Mouse (Mus musculus): ENCODE measurements around the gene Homer1. TPM values are rescaled to one million over a fixed set of nuclear protein-coding genes. Genes with fewer than 3 reads are reported as not detected.
A peak's percentile ranks its signal among the peaks of the same experiment; 100 is the strongest.

The Homer1 gene
- polyA plus RNA-seq, 1 experiment from 2014 or later = 1.7 TPM

- 56% methylated on average over 2 of the region's 2 CpGs for WGBS (ENCODE audit: insufficient replicate concordance)
- Histone ChIP-seq H3K4me2 (ENCODE audit: low read depth, low read length) (no peak overlapping the region), H3K9me3 (replicated peaks; ENCODE audit: control insufficient read depth, low read length) (no peaks in the 10 kb centered on the region), H3K27ac (ENCODE audit: low read length) (no peak overlapping the region), H3K27me3 (ENCODE audit: control insufficient read depth, insufficient read depth, low read depth, low read length) (no peaks in the 10 kb centered on the region), H3K4me1 (ENCODE audit: control insufficient read depth, low read depth, low read length) (peaks cover 7% of the 10 kb centered on the region), H3K4me3 (ENCODE audit: low read depth, low read length) (no peak overlapping the region), H3K9ac (ENCODE audit: low read depth, low read length) (no peak overlapping the region), H3K36me3 (ENCODE audit: control insufficient read depth, insufficient read depth) (no peaks in the 10 kb centered on the region)
- ATAC-seq (ENCODE audit: low read depth) = peak; percentile 71
These were observed 52.6 kb downstream of the Homer1 start for GRCm38 (mm10) chr13:93352030-93352429.

DNA sequence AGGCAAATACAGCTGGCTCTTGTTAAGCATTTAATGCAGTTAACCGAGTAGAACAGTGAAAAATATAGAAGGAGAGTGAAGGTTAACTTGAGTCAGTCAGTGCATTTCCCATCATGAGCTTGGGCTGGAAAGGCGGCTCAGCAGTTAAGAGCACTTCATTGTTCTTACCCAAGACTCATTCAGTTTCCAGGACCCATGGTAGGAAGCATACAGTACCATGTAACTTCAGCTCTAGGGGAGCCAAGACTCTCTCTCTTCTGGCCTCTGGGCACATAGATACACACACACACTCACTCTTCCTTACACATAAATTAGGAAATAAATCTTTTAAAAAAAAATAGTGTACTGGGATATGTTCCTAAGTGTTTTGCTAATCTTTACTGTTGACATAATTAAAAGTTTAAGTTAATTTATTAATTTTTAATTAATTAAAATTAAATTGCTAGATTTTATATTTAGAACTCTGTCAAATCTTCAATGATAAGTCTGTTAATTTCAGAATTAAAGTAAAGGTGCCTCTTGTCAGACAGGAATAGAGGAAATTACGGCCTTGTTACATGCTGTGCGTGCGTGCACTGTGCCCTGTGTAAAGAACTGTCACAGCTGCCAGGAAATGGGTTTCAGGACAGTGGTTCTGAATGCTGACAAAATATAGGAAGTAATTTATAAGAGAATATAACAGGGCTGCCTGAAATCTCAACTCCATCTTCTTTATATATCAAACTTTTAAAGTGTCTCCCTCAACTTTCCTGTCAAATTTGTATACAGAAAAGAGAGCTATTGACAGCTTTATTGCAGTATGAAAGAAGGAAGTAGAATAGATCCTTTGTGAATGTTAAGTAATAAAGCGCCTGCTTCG lies 55.2 kb downstream of the Homer1 start:
- Histone ChIP-seq H3K9ac (ENCODE audit: low read depth, low read length) (no peak overlapping the region), H3K36me3 (ENCODE audit: control insufficient read depth, insufficient read depth) (no peaks in the 10 kb centered on the region), H3K9me3 (replicated peaks; ENCODE audit: control insufficient read depth, low read length) (no peaks in the 10 kb centered on the region), H3K27ac (ENCODE audit: low read length) (peak overlapping the region; percentile 50), H3K27me3 (ENCODE audit: control insufficient read depth, insufficient read depth, low read depth, low read length) (no peaks in the 10 kb centered on the region), H3K4me3 (ENCODE audit: low read depth, low read length) (no peak overlapping the region), H3K4me2 (ENCODE audit: low read depth, low read length) (peak overlapping the region; percentile 20; the same call in 1 of the 2 replicates), H3K4me1 (ENCODE audit: control insufficient read depth, low read depth, low read length) (peaks cover 7% of the 10 kb centered on the region)
- WGBS (ENCODE audit: insufficient replicate concordance) = 66% methylated on average over 7 of the region's 7 CpGs
- no peak for ATAC-seq (ENCODE audit: low read depth)

- no peak overlapping the region for H3K9ac ChIP-seq (ENCODE audit: low read depth, low read length)
- H3K9me3 ChIP-seq (replicated peaks; ENCODE audit: control insufficient read depth, low read length) = no peaks in the 10 kb centered on the region
- 0 out of 2 replicates have a peak, but pooled peaks have one; percentile 37 for ATAC-seq (ENCODE audit: low read depth)
- no peak overlapping the region for H3K4me3 ChIP-seq (ENCODE audit: low read depth, low read length)
- H3K4me2 ChIP-seq (ENCODE audit: low read depth, low read length) = peak overlapping the region; percentile 20; the same call in 1 of the 2 replicates
- no peaks in the 10 kb centered on the region for H3K27me3 ChIP-seq (ENCODE audit: control insufficient read depth, insufficient read depth, low read depth, low read length)
- peaks cover 7% of the 10 kb centered on the region for H3K4me1 ChIP-seq (ENCODE audit: control insufficient read depth, low read depth, low read length)
- WGBS (ENCODE audit: insufficient replicate concordance) = 76% methylated on average over 6 of the region's 6 CpGs
- no peaks in the 10 kb centered on the region for H3K36me3 ChIP-seq (ENCODE audit: control insufficient read depth, insufficient read depth)
- no peak overlapping the region for H3K27ac ChIP-seq (ENCODE audit: low read length)
These were observed 55.8 kb downstream of the Homer1 start for GRCm38 (mm10) chr13:93355279-93355587.

DNA sequence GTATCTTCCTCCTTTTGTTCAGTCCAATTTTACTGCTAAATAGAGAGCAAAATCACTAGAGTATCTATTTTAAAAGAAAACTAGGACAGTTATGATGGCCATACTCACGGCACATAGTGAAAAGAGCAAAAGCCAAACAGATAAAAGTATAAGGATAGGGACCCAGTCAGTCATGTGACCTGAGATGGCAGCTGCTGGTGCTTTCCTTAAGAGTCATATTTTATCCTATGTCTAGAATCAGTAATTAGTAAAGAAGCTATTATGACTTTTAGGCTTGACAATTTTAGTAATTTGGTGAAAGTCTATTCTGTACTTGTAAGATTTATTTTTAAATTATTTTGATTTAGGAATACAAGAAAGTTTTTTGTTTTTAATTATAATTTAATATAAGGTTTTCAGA lies 59.1 kb downstream of the Homer1 start:
- Histone ChIP-seq H3K27ac (ENCODE audit: low read length) (no peak overlapping the region), H3K9me3 (replicated peaks; ENCODE audit: control insufficient read depth, low read length) (no peaks in the 10 kb centered on the region), H3K9ac (ENCODE audit: low read depth, low read length) (no peak overlapping the region), H3K4me2 (ENCODE audit: low read depth, low read length) (no peak overlapping the region), H3K4me3 (ENCODE audit: low read depth, low read length) (no peak overlapping the region), H3K27me3 (ENCODE audit: control insufficient read depth, insufficient read depth, low read depth, low read length) (no peaks in the 10 kb centered on the region), H3K36me3 (ENCODE audit: control insufficient read depth, insufficient read depth) (no peaks in the 10 kb centered on the region), H3K4me1 (ENCODE audit: control insufficient read depth, low read depth, low read length) (no peaks in the 10 kb centered on the region)
- 83% methylated on average over 1 of the region's 1 CpGs for WGBS (ENCODE audit: insufficient replicate concordance)
- no peak for ATAC-seq (ENCODE audit: low read depth)

- no peak for ATAC-seq (ENCODE audit: low read depth)
- H3K27ac ChIP-seq (ENCODE audit: low read length) = no peak overlapping the region
- H3K4me2 ChIP-seq (ENCODE audit: low read depth, low read length) = no peak overlapping the region
These were observed 68.1 kb downstream of the Homer1 start for GRCm38 (mm10) chr13:93367555-93367954.

DNA sequence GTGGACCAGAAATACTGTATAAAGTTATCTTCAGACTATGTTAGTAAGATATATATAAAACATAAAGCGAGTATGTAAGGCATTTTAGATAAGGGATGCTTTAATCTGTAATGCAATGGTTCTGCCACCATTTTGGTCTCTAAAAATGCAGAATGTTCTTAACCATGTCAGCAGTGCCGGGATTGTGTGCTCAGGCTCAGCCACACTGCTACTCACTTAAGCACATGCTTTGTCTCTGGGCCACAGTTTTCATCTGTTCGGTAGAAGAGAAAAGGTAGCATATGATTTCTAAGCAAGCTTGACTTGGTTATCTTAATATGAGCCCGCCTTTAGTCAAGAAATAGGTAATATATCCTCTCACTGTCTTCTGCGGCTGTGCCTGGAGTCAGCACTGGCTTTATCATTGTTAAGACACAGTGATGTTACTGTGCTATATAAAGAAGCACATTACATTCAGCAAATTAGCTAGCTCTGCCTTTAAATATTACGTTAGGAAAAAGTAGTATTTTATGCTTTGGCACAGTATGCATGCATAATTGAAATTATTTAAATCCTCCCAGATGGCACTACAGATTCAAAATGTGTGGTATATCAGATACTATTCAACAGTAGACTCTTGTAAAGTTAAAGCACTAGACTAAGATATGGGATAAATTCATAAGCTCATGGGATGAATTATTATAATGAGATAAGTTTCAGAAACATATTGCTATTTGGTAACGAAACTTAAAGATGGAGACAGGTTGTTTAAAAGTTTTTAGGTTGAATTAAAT lies 69.6 kb downstream of the Homer1 start:
- H3K27me3 ChIP-seq (ENCODE audit: control insufficient read depth, insufficient read depth, low read depth, low read length) = no peaks in the 10 kb centered on the region
- H3K36me3 ChIP-seq (ENCODE audit: control insufficient read depth, insufficient read depth) = no peaks in the 10 kb centered on the region
- no peak overlapping the region for H3K9ac ChIP-seq (ENCODE audit: low read depth, low read length)
- no peak for ATAC-seq (ENCODE audit: low read depth)
- H3K4me1 ChIP-seq (ENCODE audit: control insufficient read depth, low read depth, low read length) = no peaks in the 10 kb centered on the region
- no peak overlapping the region for H3K4me3 ChIP-seq (ENCODE audit: low read depth, low read length)
- no peak overlapping the region for H3K27ac ChIP-seq (ENCODE audit: low read length)
- H3K9me3 ChIP-seq (replicated peaks; ENCODE audit: control insufficient read depth, low read length) = no peaks in the 10 kb centered on the region
- 80% methylated on average over 7 of the region's 7 CpGs for WGBS (ENCODE audit: insufficient replicate concordance)
- no peak overlapping the region for H3K4me2 ChIP-seq (ENCODE audit: low read depth, low read length)

More at GRCm38 (mm10) chr13:93367555-93367954, 68.1 kb downstream of the Homer1 start:
- 51% methylated on average over 5 of the region's 5 CpGs for WGBS (ENCODE audit: insufficient replicate concordance)
- H3K27me3 ChIP-seq (ENCODE audit: control insufficient read depth, insufficient read depth, low read depth, low read length) = no peaks in the 10 kb centered on the region
- no peak overlapping the region for H3K4me3 ChIP-seq (ENCODE audit: low read depth, low read length)
- no peak overlapping the region for H3K9ac ChIP-seq (ENCODE audit: low read depth, low read length)
- no peaks in the 10 kb centered on the region for H3K36me3 ChIP-seq (ENCODE audit: control insufficient read depth, insufficient read depth)
- H3K4me1 ChIP-seq (ENCODE audit: control insufficient read depth, low read depth, low read length) = no peaks in the 10 kb centered on the region
- H3K9me3 ChIP-seq (replicated peaks; ENCODE audit: control insufficient read depth, low read length) = no peaks in the 10 kb centered on the region

- Histone ChIP-seq H3K9ac (ENCODE audit: low read depth, low read length) (no peak overlapping the region), H3K36me3 (ENCODE audit: control insufficient read depth, insufficient read depth) (no peaks in the 10 kb centered on the region), H3K9me3 (replicated peaks; ENCODE audit: control insufficient read depth, low read length) (no peaks in the 10 kb centered on the region), H3K4me2 (ENCODE audit: low read depth, low read length) (no peak overlapping the region), H3K4me1 (ENCODE audit: control insufficient read depth, low read depth, low read length) (peaks cover 10% of the 10 kb centered on the region), H3K27me3 (ENCODE audit: control insufficient read depth, insufficient read depth, low read depth, low read length) (no peaks in the 10 kb centered on the region), H3K4me3 (ENCODE audit: low read depth, low read length) (no peak overlapping the region), H3K27ac (ENCODE audit: low read length) (no peak overlapping the region)
- 89% methylated on average over 5 of the region's 5 CpGs for WGBS (ENCODE audit: insufficient replicate concordance)
- no peak for ATAC-seq (ENCODE audit: low read depth)
These were observed 75.0 kb downstream of the Homer1 start for GRCm38 (mm10) chr13:93374457-93374856.

GRCm38 (mm10) chr13:93378493-93378892 lies 79.1 kb downstream of the Homer1 start:
- Histone ChIP-seq H3K4me2 (ENCODE audit: low read depth, low read length) (no peak overlapping the region), H3K4me1 (ENCODE audit: control insufficient read depth, low read depth, low read length) (peaks cover 37% of the 10 kb centered on the region), H3K9ac (ENCODE audit: low read depth, low read length) (no peak overlapping the region), H3K27ac (ENCODE audit: low read length) (peak overlapping the region; percentile 67), H3K36me3 (ENCODE audit: control insufficient read depth, insufficient read depth) (no peaks in the 10 kb centered on the region), H3K9me3 (replicated peaks; ENCODE audit: control insufficient read depth, low read length) (no peaks in the 10 kb centered on the region), H3K4me3 (ENCODE audit: low read depth, low read length) (no peak overlapping the region), H3K27me3 (ENCODE audit: control insufficient read depth, insufficient read depth, low read depth, low read length) (no peaks in the 10 kb centered on the region)
- no peak for ATAC-seq (ENCODE audit: low read depth)
- 60% methylated on average over 1 of the region's 1 CpGs for WGBS (ENCODE audit: insufficient replicate concordance)

Measured in liver, embryonic 16.5 days (tissue).